Mouse (Mus musculus) C2C12 (cell line): Measurements from ENCODE around the gene Smim8. TPM values are rescaled to one million over a fixed set of nuclear protein-coding genes. Genes with fewer than 3 reads are reported as not detected.

Experiments
- H3K27me3 ChIP-seq: one replicate; pipeline ENCODE4 v1.6.1; 2011; ENCODE audit not compliant: control insufficient read depth, insufficient read depth, insufficient read length
- H3K36me3 ChIP-seq: one replicate; pipeline ENCODE4 v1.6.1; 2011; ENCODE audit not compliant: control insufficient read depth, insufficient read depth
- H3K4me3 ChIP-seq: one replicate; pipeline ENCODE4 v1.5.1; 2011; ENCODE audit warnings: mild to moderate bottlenecking, control low read depth; ENCODE audit not compliant: poor library complexity, insufficient read depth, severe bottlenecking
- H3K79me2 ChIP-seq: one replicate; pipeline ENCODE4 v1.6.1; 2011; ENCODE audit not compliant: control insufficient read depth, insufficient read depth
- H3K79me3 ChIP-seq: one replicate; pipeline ENCODE4 v1.6.1; 2011; ENCODE audit warnings: low read depth, control low read depth
- H3ac ChIP-seq: one replicate; pipeline ENCODE3; 2011; ENCODE audit warnings: low read depth; ENCODE audit not compliant: control insufficient read depth, insufficient read length
- CEBPB ChIP-seq: IDR thresholded peaks from one replicate; pipeline ENCODE4 v1.6.1; 2011; ENCODE audit warnings: low read depth, mild to moderate bottlenecking, control low read depth, moderate library complexity
- CTCF ChIP-seq: IDR thresholded peaks from one replicate; pipeline ENCODE4 v1.5.1; 2011; ENCODE audit not compliant: control insufficient read depth, insufficient read depth, insufficient read length
- FOSL1 ChIP-seq: IDR thresholded peaks from one replicate; pipeline ENCODE4 v1.8.0; 2011; ENCODE audit warnings: mild to moderate bottlenecking, low read length; ENCODE audit not compliant: poor library complexity, insufficient read depth, severe bottlenecking
- MAX ChIP-seq: IDR thresholded peaks from one replicate; pipeline ENCODE4 v1.6.1; 2011; ENCODE audit warnings: mild to moderate bottlenecking, control low read depth
- MYOD1 ChIP-seq: IDR thresholded peaks from one replicate; pipeline ENCODE4 v1.6.1; 2011; ENCODE audit warnings: low read depth; ENCODE audit not compliant: control insufficient read depth, insufficient read length
- MYOG ChIP-seq: IDR thresholded peaks from one replicate; pipeline ENCODE4 v1.6.1; 2011; ENCODE audit not compliant: control insufficient read depth, insufficient read length; ENCODE audit errors: extremely low read depth
- USF1 ChIP-seq: IDR thresholded peaks from one replicate; pipeline ENCODE4 v1.6.1; 2011; ENCODE audit warnings: low read depth, mild to moderate bottlenecking, control low read depth, moderate library complexity
- polyA plus RNA-seq: library from polyadenylated mRNA; unstranded; fragments of >200 nt; fragmentation: generic; extraction: Trizol; gene quantifications from one replicate; pipeline ENCODE4 v1.2.1, GENCODE M21; 2012; ENCODE audit warnings: missing spikeins

Gene Smim8
- polyA plus RNA-seq, 1 experiment, result 11.1 TPM

DNA sequence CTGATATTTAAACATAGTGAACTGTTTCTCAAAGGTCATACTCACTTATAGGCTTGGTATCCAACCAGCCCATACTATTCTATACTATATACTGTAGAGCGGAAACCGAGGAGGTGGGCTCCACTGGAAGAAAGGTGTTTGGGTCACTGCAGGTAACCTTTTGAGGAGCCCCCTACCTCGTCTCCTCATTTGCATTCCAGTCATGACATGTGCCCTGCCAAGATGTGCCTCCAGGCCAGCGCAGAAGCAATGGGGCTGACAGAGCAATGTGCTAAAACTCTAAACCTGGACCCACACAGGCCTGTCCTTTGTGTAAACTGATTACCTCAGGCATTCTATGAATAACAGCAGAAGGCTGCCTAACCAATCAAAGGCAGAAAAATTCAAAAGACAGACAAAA lies 53.9 kb downstream of the Smim8 start:
- H3K79me3 ChIP-seq, result no peaks in the 10 kb centered on the region
- no peaks in the 10 kb centered on the region for H3K79me2 ChIP-seq
- no peaks in the 10 kb centered on the region for H3K27me3 ChIP-seq
- no peak overlapping the region for H3K4me3 ChIP-seq
- no peaks in the 10 kb centered on the region for H3K36me3 ChIP-seq
- no peak overlapping the region for H3ac ChIP-seq
- TF ChIP-seq CEBPB (no peak), CTCF (no peak), MYOG (no peak), MAX (no peak), FOSL1 (no peak), USF1 (no peak), MYOD1 (no peak)

- Histone ChIP-seq H3K79me3 (no peaks in the 10 kb centered on the region), H3K4me3 (no peak overlapping the region), H3K27me3 (no peaks in the 10 kb centered on the region), H3ac (no peak overlapping the region), H3K36me3 (no peaks in the 10 kb centered on the region), H3K79me2 (no peaks in the 10 kb centered on the region)
- TF ChIP-seq MAX (no peak), CTCF (no peak), MYOG (no peak), MYOD1 (no peak), CEBPB (peak; percentile 62)
These were observed 55.0 kb downstream of the Smim8 start for GRCm38 (mm10) chr4:34723186-34723585.

DNA sequence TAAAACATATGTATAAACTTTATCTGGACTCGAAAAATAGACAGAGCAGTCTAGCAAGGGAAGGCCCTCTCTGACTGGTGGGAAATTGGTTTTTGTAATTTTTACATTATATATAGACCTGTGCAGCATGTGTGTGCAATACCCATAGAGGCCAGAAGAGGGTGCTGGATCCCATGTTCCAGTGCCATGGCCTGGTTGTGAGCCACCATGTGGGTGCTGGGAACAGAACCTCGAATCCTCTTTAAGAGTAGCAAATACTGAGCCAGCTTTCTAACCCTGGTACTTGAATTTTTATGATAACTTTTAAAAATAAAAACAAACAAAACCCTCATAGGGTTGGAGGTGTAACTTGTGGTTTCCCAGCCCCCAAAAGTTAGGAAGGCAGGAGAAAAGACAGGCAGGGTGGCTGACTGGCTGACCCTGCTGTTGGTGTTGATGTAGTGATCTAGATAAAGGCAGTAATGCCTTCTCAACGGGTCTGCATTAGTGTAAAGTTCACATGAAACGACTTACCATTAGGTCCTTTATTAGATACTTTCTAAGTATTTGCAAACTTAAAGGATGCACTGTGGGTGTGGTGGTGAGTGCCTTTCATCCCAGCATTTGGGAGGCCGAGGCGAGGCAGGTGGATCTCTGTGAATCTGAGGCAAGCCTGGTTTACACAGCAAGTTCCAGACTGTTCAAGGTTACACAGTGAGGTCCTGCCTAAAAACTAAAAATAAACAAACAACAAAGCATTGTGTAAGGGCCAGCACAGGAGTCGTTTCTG lies 57.9 kb downstream of the Smim8 start:
- Histone ChIP-seq H3K4me3 (no peak overlapping the region), H3K79me2 (no peaks in the 10 kb centered on the region), H3ac (no peak overlapping the region), H3K36me3 (no peaks in the 10 kb centered on the region), H3K79me3 (no peaks in the 10 kb centered on the region), H3K27me3 (no peaks in the 10 kb centered on the region)
- no peak for TF ChIP-seq FOSL1
- TF ChIP-seq USF1, result no peak
- TF ChIP-seq MYOD1, result no peak
- TF ChIP-seq MYOG, result no peak
- no peak for TF ChIP-seq CTCF
- TF ChIP-seq MAX, result no peak
- TF ChIP-seq CEBPB, result no peak

- Histone ChIP-seq H3K27me3 (no peaks in the 10 kb centered on the region), H3K4me3 (no peak overlapping the region), H3K36me3 (no peaks in the 10 kb centered on the region), H3K79me3 (no peaks in the 10 kb centered on the region), H3ac (no peak overlapping the region), H3K79me2 (no peaks in the 10 kb centered on the region)
- TF ChIP-seq USF1 (no peak), MYOD1 (no peak), CEBPB (no peak), FOSL1 (no peak)
These were observed 58.8 kb downstream of the Smim8 start for GRCm38 (mm10) chr4:34719421-34719820.

Other genes with a start within 250 kb of the Smim8 start
- 59.6 TPM for gene Akirin2, start 227.5 kb downstream of the Smim8 start, polyA plus RNA-seq
- gene Orc3, start 163.5 kb downstream of the Smim8 start, polyA plus RNA-seq, result 14.2 TPM
- gene Rars2, start 163.5 kb downstream of the Smim8 start, polyA plus RNA-seq, result 9.7 TPM
- 18.4 TPM for gene Slc35a1, start 91.0 kb downstream of the Smim8 start, polyA plus RNA-seq
- 0.04 TPM for gene Cfap206, start 48.2 kb downstream of the Smim8 start, polyA plus RNA-seq
- not detected for gene Gm136, start 22.2 kb downstream of the Smim8 start, polyA plus RNA-seq
- gene Zfp292, start 104.5 kb upstream of the Smim8 start, polyA plus RNA-seq, result 1.7 TPM
- gene Cga, start 115.4 kb upstream of the Smim8 start, polyA plus RNA-seq, result not detected